Mouse (Mus musculus) embryonic fibroblast, embryonic 13.5 days (primary cell): ENCODE results near the gene Hoxb1.

ENCODE experiments used
- CTCF ChIP-seq: IDR thresholded peaks from 2 replicates; pipeline ENCODE4 v1.5.1; 2011; ENCODE audit warnings: mild to moderate bottlenecking, control low read depth, low read length, moderate library complexity, borderline replicate concordance; ENCODE audit not compliant: insufficient read depth
- POLR2A ChIP-seq: IDR thresholded peaks from 2 replicates; pipeline ENCODE4 v1.6.1; 2011; ENCODE audit warnings: low read depth, mild to moderate bottlenecking, control low read depth, low read length, moderate library complexity

DNA sequence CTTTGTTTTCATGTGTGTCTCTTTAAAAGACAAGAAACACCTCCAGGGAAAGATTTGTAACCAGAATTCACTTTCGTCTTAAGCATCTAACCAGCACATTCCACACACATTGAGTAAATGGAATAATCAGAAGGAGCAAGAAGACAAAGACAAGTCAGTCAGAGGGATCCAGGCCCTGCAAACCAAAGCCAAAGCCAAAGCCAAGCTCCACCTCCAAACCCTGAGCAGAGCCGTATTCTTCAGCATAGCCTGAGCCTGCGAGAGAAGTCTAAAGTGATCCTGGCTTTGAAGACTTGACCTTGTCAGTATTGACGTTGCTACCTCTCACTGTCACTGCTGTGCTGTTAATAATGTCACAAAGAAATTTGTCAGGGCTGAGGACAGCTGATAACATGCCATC lies 40.0 kb downstream of the Hoxb1 start:
- TF ChIP-seq CTCF: no peak
- no peak for TF ChIP-seq POLR2A
